Mouse (Mus musculus): ENCODE data around the gene Aph1b.

GRCm38 (mm10) chr9:66739516-66739915 lies 55.8 kb downstream of the Aph1b start:
- TF ChIP-seq CTCF (IDR thresholded peaks at IDR 0.05; ENCODE audit: borderline replicate concordance, insufficient read depth, low read length) (no peak), POLR2A (IDR thresholded peaks at IDR 0.05; ENCODE audit: low read depth, low read length) (no peak)
